Mouse (Mus musculus): ENCODE measurements at regions not wholly inside any gene's neighbourhood (a gene's known extent, or its start where the extent isn't known, plus 50 kb on each side); places are given as distances from the start of the nearest gene placed in this dataset.

DNA sequence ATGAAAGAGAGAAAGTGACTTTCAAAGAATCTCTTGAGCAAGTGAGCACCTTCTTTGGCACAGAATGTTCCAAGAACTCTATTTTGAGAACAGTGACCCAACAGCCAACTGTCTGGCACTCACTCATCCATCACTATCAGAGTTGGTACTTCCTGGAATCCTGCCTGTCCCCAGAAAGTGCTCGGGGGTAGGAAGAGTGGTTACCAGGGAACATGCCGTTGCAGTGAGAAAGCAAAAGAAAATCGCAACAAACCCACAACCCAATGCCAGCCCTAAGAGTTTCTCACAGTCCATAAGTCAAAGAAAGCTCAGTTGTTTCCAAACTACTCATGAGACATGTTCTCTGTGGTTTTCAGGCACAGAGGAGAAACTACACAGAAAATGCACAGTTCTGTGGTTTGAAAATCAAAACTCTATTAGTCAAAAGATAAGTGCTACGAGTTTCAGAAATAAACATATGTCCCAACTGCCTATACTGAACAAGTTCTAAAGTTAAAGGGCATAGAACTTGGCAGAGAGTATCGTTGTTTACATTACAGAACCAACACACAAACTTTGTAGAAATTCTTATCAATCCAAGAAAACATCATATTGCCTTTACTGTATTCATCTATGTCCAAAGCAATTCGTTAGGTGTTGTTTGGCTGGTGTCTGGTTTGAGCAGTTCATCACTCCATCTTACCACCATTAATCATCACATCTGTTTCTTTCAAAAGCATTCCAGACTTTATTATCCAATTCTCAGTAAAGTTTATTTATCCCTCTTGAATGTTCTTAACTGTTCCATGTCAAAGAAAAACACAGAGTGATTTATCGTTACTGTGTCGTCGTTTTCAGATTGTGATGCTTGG is 85.8 kb upstream of the N6amt1 start:
- H3K9me3 ChIP-seq (replicated peaks; ENCODE audit: low read length), result no peaks in the 10 kb centered on the region
- no peak overlapping the region for H3K27ac ChIP-seq (ENCODE audit: insufficient read depth, low read depth)
- in situ Hi-C loops (cut with MboI; ENCODE audit: low pct_ligation_motif_present, low pct_unique_long_range_greater_than_20kb, low sequenced_read_pairs) (no loop called here), dilution Hi-C loops (cut with MboI; ENCODE audit: extremely low pct_ligation_motif_present, extremely low pct_unique_long_range_greater_than_20kb, low sequenced_read_pairs) (no loop called here)
- H3K36me3 ChIP-seq (replicated peaks in 1 of 2; ENCODE audit: control insufficient read depth in 1 of 2, insufficient read depth in 1 of 2, low read length in 1 of 2), result no peaks in the 10 kb centered on the region
- no peak for DNase-seq (ENCODE audit: extremely low read depth)
- H3K79me2 ChIP-seq (replicated peaks; ENCODE audit: control insufficient read depth, extremely low read depth, insufficient read depth, poor library complexity, severe bottlenecking), result no peaks in the 10 kb centered on the region
- H3K9ac ChIP-seq (ENCODE audit: insufficient read depth, low read depth), result no peak overlapping the region
- H3K4me2 ChIP-seq (ENCODE audit: insufficient read depth, low read depth, poor library complexity, severe bottlenecking), result peak overlapping the region; percentile 3; the same call in 1 of the 2 replicates
- no peaks in the 10 kb centered on the region for H3K27me3 ChIP-seq (replicated peaks)
- H3K4me1 ChIP-seq (ENCODE audit: control insufficient read depth in 1 of 2, insufficient read depth in 2 of 2), result no peaks in the 10 kb centered on the region
- H3K4me3 ChIP-seq (replicated peaks in 1 of 3; ENCODE audit: low read depth in 2 of 3, low read length in 2 of 3, poor library complexity in 1 of 3), result no peak overlapping the region
- TF ChIP-seq MAX (IDR thresholded peaks at IDR 0.05; ENCODE audit: low read length), result no peak
- TF ChIP-seq ZNF384 (IDR thresholded peaks at IDR 0.05; ENCODE audit: low read depth, low read length), result no peak
- TF ChIP-seq MAZ (IDR thresholded peaks at IDR 0.05; ENCODE audit: low read depth, low read length), result no peak
- TF ChIP-seq USF2 (conservative IDR thresholded peaks at IDR 0.05; ENCODE audit: low read depth, low read length), result no peak
- no peak for TF ChIP-seq ETS1 (conservative IDR thresholded peaks at IDR 0.05; ENCODE audit: low read depth, low read length)
- no peak for TF ChIP-seq ELF1 (IDR thresholded peaks at IDR 0.05; ENCODE audit: low read depth, low read length)
- TF ChIP-seq RCOR1 (conservative IDR thresholded peaks at IDR 0.05; ENCODE audit: low read depth, low read length), result no peak
- no peak for TF ChIP-seq CHD2 (IDR thresholded peaks at IDR 0.05; ENCODE audit: low read length)
- TF ChIP-seq USF1 (IDR thresholded peaks at IDR 0.05; ENCODE audit: low read depth, low read length), result no peak
- no peak for TF ChIP-seq PAX5 (IDR thresholded peaks at IDR 0.05; ENCODE audit: low read length)
- no peak for TF ChIP-seq UBTF (IDR thresholded peaks at IDR 0.05; ENCODE audit: low read depth, low read length)
- no peak for TF ChIP-seq TBP (conservative IDR thresholded peaks at IDR 0.05; ENCODE audit: low read depth, low read length)
- TF ChIP-seq CTCF (conservative IDR thresholded peaks at IDR 0.05 in 1 of 2, IDR thresholded peaks at IDR 0.05 in 1 of 2; ENCODE audit: low read depth in 2 of 2, low read length in 2 of 2), result no peak
- TF ChIP-seq CHD1 (IDR thresholded peaks at IDR 0.05; ENCODE audit: low read depth, low read length), result no peak
- TF ChIP-seq JUND (conservative IDR thresholded peaks at IDR 0.05; ENCODE audit: low read depth, low read length), result no peak
- no peak for TF ChIP-seq SIN3A (IDR thresholded peaks at IDR 0.05; ENCODE audit: low read length)
- TF ChIP-seq SMC3 (IDR thresholded peaks at IDR 0.05; ENCODE audit: low read depth, low read length), result no peak
- TF ChIP-seq BHLHE40 (IDR thresholded peaks at IDR 0.05; ENCODE audit: low read depth, low read length), result no peak
- no peak for TF ChIP-seq MYC (IDR thresholded peaks at IDR 0.05; ENCODE audit: low read depth, low read length)
- no peak for TF ChIP-seq MEF2A (IDR thresholded peaks at IDR 0.05; ENCODE audit: borderline replicate concordance, low read depth, low read length)

GRCm38 (mm10) chr16:87267517-87267916 is 86.5 kb upstream of the N6amt1 start:
- H3K4me1 ChIP-seq (ENCODE audit: control insufficient read depth in 1 of 2, insufficient read depth in 2 of 2), result no peaks in the 10 kb centered on the region
- no peak overlapping the region for H3K27ac ChIP-seq (ENCODE audit: insufficient read depth, low read depth)
- H3K36me3 ChIP-seq (replicated peaks in 1 of 2; ENCODE audit: control insufficient read depth in 1 of 2, insufficient read depth in 1 of 2, low read length in 1 of 2), result no peaks in the 10 kb centered on the region
- no peaks in the 10 kb centered on the region for H3K27me3 ChIP-seq (replicated peaks)
- H3K4me3 ChIP-seq (replicated peaks in 1 of 3; ENCODE audit: low read depth in 2 of 3, low read length in 2 of 3, poor library complexity in 1 of 3), result no peak overlapping the region
- TF ChIP-seq JUND (conservative IDR thresholded peaks at IDR 0.05; ENCODE audit: low read depth, low read length) (no peak), ZC3H11A (IDR thresholded peaks at IDR 0.05; ENCODE audit: low read depth, low read length) (no peak), POLR2AphosphoS2 (IDR thresholded peaks at IDR 0.05; ENCODE audit: low read depth, low read length) (no peak), CTCF (conservative IDR thresholded peaks at IDR 0.05 in 1 of 2, IDR thresholded peaks at IDR 0.05 in 1 of 2; ENCODE audit: low read depth in 2 of 2, low read length in 2 of 2) (peak in 1 of 2 experiments; percentile 24; a peak in 2 of 4 replicates), MXI1 (IDR thresholded peaks at IDR 0.05; ENCODE audit: low read depth, low read length) (no peak), TCF12 (IDR thresholded peaks at IDR 0.05; ENCODE audit: low read depth, low read length) (no peak), MAFK (IDR thresholded peaks at IDR 0.05; ENCODE audit: insufficient replicate concordance, low read length) (no peak), HCFC1 (IDR thresholded peaks at IDR 0.05; ENCODE audit: low read depth, low read length) (no peak)
- no peaks in the 10 kb centered on the region for H3K9me3 ChIP-seq (replicated peaks; ENCODE audit: low read length)
- no peak for DNase-seq (ENCODE audit: extremely low read depth)
- H3K4me2 ChIP-seq (ENCODE audit: insufficient read depth, low read depth, poor library complexity, severe bottlenecking), result no peak overlapping the region
- no peaks in the 10 kb centered on the region for H3K79me2 ChIP-seq (replicated peaks; ENCODE audit: control insufficient read depth, extremely low read depth, insufficient read depth, poor library complexity, severe bottlenecking)
- H3K9ac ChIP-seq (ENCODE audit: insufficient read depth, low read depth), result no peak overlapping the region
- dilution Hi-C loops (cut with MboI; ENCODE audit: extremely low pct_ligation_motif_present, extremely low pct_unique_long_range_greater_than_20kb, low sequenced_read_pairs) (no loop called here), in situ Hi-C loops (cut with MboI; ENCODE audit: low pct_ligation_motif_present, low pct_unique_long_range_greater_than_20kb, low sequenced_read_pairs) (no loop called here)

Data from CH12.LX (cell line).